Mouse (Mus musculus): ENCODE measurements at regions not wholly inside any gene's neighbourhood (a gene's known extent, or its start where the extent isn't known, plus 50 kb on each side); places are given as distances from the start of the nearest gene placed in this dataset.
"Not testable (repeated sequence)": the region's sequence is repeated elsewhere in the genome, so short reads cannot be mapped to it uniquely, and the experiment has no call there.

DNA sequence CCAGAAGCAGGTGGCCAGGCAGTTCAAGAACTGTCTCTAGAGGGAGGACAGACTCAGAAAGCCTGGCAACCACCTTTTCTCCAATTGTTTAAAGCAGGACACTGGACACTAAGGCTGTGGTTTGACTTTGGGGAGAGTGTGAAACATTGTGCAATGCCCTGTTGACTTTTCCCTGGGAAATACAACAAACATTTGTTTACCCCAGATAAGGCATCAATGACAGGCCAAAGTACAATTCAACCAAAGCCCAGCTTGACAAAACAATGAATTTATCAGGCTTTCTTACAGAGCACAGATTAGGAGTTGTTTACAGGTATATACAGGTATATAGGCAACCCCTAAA, 135.3 kb upstream of the Plxna2 start:
- Histone ChIP-seq H3K27ac (ENCODE audit: low read depth, low read length) (no peak overlapping the region), H3K9me3 (ENCODE audit: control insufficient read depth, low read length) (no peaks in the 10 kb centered on the region), H3K4me2 (ENCODE audit: low read depth, low read length, severe bottlenecking) (no peak overlapping the region), H3K9ac (ENCODE audit: low read length) (no peak overlapping the region), H3K4me1 (replicated peaks; ENCODE audit: control insufficient read depth, insufficient read depth, low read length) (no peaks in the 10 kb centered on the region), H3K4me3 (ENCODE audit: low read depth, low read length) (no peak overlapping the region), H3K36me3 (ENCODE audit: control insufficient read depth, insufficient read depth, low read length) (no peaks in the 10 kb centered on the region), H3K27me3 (ENCODE audit: control insufficient read depth, insufficient read depth, low read length) (no peaks in the 10 kb centered on the region)
- DNase-seq (ENCODE audit: low spot score) (no peak), ATAC-seq (replicated peaks; ENCODE audit: low FRiP score) (no peak)

DNA sequence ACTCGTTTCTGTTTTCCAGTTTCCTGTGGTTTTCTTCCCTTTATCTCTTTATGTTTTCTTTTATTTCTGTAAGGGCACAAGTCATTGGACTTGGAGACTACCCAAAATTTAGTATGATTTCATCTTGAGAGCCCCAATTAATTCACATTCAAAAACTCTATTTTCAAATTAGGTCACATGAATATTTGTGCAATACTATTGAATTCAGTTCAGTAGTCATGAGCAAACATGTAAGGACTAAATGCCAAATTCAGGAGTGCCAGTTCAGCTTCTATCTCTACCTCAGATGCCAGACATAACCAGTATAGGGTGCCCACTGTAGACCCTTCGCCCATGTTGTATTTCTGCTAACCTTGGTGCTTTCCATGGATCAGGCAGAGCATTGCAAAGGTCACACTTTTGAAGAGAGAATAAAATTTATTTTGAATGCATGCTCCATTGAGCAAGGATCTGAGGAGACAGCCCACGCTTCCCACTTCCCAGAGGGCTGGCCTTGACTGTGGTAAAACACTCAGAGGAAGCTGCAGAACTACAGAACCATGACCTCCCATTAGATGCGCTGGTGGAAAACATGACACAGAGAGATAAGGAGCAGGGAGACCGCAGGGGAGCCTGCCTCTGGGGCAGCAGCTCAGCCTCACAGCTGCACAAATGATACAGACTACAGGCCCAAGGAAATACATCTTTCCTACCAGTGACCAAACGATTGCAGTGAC, 135.9 kb upstream of the Plxna2 start:
- no peak overlapping the region for H3K4me2 ChIP-seq (ENCODE audit: low read depth, low read length, severe bottlenecking)
- no peak overlapping the region for H3K9ac ChIP-seq (ENCODE audit: low read length)
- no peak overlapping the region for H3K4me3 ChIP-seq (ENCODE audit: low read depth, low read length)
- WGBS = 83% methylated on average over 6 of the region's 6 CpGs
- ATAC-seq (replicated peaks; ENCODE audit: low FRiP score) = no peak
- no peak overlapping the region for H3K27ac ChIP-seq (ENCODE audit: low read depth, low read length)
- no peaks in the 10 kb centered on the region for H3K4me1 ChIP-seq (replicated peaks; ENCODE audit: control insufficient read depth, insufficient read depth, low read length)
- no peak for DNase-seq (ENCODE audit: low spot score)
- no peaks in the 10 kb centered on the region for H3K9me3 ChIP-seq (ENCODE audit: control insufficient read depth, low read length)
- H3K36me3 ChIP-seq (ENCODE audit: control insufficient read depth, insufficient read depth, low read length) = no peaks in the 10 kb centered on the region
- H3K27me3 ChIP-seq (ENCODE audit: control insufficient read depth, insufficient read depth, low read length) = no peaks in the 10 kb centered on the region

DNA sequence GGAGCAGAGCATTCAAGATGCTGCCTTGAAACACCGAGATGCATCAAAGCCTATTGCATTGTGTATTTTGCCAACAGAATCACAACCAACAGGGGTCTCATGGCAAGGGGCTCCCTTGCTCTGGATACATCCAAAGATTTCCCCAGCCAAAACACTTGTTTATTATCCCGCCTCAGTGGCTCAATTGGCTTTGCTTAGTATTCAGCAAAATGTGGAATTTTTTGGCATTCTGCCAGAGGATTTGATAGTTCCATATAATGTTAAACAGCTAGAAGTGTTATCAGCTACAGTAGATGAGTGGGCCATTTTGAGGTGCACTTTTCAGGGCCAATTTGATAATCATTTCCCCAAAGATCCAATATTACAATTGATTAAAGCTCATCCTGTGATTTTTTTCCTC, 146.7 kb upstream of the Plxna2 start:
- WGBS = 88% methylated on average over 2 of the region's 2 CpGs
- DNase-seq (ENCODE audit: low spot score); H3K4me2 ChIP-seq (ENCODE audit: low read depth, low read length, severe bottlenecking); H3K9ac ChIP-seq (ENCODE audit: low read length); ATAC-seq (replicated peaks; ENCODE audit: low FRiP score); H3K36me3 ChIP-seq (ENCODE audit: control insufficient read depth, insufficient read depth, low read length); H3K9me3 ChIP-seq (ENCODE audit: control insufficient read depth, low read length); H3K27me3 ChIP-seq (ENCODE audit: control insufficient read depth, insufficient read depth, low read length); H3K27ac ChIP-seq (ENCODE audit: low read depth, low read length); H3K4me3 ChIP-seq (ENCODE audit: low read depth, low read length); H3K4me1 ChIP-seq (replicated peaks; ENCODE audit: control insufficient read depth, insufficient read depth, low read length): not testable (repeated sequence)

DNA sequence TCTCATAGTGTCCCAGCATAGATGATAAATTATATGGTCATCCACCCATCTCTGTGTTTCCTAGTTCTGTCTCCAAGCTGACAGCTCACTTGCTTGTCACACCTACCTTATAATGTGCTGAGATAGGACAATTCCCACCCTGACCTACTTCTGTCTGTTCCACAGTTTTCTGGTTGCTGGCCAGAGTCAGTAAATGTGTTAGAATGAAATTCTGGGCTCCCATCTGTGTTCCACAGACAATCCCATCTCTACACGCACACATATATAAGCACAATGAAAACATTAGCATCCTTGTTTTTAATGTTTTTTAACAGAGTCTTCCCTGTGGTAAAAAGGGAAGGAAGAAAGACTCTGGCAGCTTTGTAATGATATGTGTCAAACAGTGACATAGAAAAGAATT, 165.5 kb upstream of the Plxna2 start:
- H3K9me3 ChIP-seq (ENCODE audit: control insufficient read depth, low read length) = no peaks in the 10 kb centered on the region
- WGBS = 76% methylated on average over 1 of the region's 1 CpGs

DNA sequence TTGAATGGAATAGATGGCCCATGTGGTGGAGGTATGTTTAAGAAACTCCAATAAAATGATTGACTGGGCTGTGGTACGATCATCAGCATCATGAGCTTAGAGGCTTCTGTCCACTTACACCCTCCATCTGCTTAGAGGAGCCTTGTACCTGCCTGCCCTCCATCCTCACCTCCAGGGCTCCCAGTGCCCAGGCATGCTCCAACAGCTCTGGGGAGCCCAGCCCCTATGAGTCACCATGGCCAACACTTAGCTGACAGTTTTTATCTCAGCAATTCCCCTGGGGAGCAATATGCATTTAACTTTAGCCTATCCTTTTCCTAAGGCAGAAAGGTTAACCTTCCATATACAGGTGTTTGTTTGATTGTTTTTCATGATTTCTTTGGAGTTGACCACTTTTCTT, 174.3 kb upstream of the Plxna2 start:
- WGBS = 93% methylated on average over 1 of the region's 1 CpGs
- Histone ChIP-seq H3K9me3 (ENCODE audit: control insufficient read depth, low read length) (no peaks in the 10 kb centered on the region), H3K4me2 (ENCODE audit: low read depth, low read length, severe bottlenecking) (no peak overlapping the region), H3K36me3 (ENCODE audit: control insufficient read depth, insufficient read depth, low read length) (no peaks in the 10 kb centered on the region), H3K9ac (ENCODE audit: low read length) (no peak overlapping the region), H3K27me3 (ENCODE audit: control insufficient read depth, insufficient read depth, low read length) (no peaks in the 10 kb centered on the region), H3K4me1 (replicated peaks; ENCODE audit: control insufficient read depth, insufficient read depth, low read length) (no peaks in the 10 kb centered on the region), H3K4me3 (ENCODE audit: low read depth, low read length) (no peak overlapping the region), H3K27ac (ENCODE audit: low read depth, low read length) (no peak overlapping the region)
- no peak for DNase-seq (ENCODE audit: low spot score)
- ATAC-seq (replicated peaks; ENCODE audit: low FRiP score) = no peak

More for the DNA sequence above, 165.5 kb upstream of the Plxna2 start:
- H3K4me1 ChIP-seq (replicated peaks; ENCODE audit: control insufficient read depth, insufficient read depth, low read length) = no peaks in the 10 kb centered on the region
- H3K27ac ChIP-seq (ENCODE audit: low read depth, low read length) = no peak overlapping the region
- H3K36me3 ChIP-seq (ENCODE audit: control insufficient read depth, insufficient read depth, low read length) = no peaks in the 10 kb centered on the region
- no peaks in the 10 kb centered on the region for H3K27me3 ChIP-seq (ENCODE audit: control insufficient read depth, insufficient read depth, low read length)
- no peak overlapping the region for H3K4me3 ChIP-seq (ENCODE audit: low read depth, low read length)
- H3K4me2 ChIP-seq (ENCODE audit: low read depth, low read length, severe bottlenecking) = no peak overlapping the region
- ATAC-seq (replicated peaks; ENCODE audit: low FRiP score) = no peak
- no peak for DNase-seq (ENCODE audit: low spot score)
- no peak overlapping the region for H3K9ac ChIP-seq (ENCODE audit: low read length)

DNA sequence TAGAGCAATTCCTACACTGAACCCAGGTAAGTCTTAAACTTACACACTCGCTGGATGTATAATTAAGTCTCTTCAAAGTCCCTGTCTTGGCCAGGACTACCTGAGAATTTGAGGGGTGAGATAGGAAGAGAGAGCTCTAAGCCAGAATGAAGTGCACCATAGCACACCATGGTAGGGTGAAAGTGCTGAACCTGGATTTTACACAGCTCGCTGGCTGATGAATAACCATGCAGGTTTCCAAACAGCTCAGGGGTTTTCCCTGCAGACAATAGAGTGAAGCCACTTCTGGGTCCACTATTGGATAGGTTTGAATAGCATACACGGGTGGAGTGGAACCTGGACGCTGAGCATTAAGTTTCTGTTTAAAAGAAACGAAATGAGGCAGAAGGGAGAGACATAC, 180.7 kb upstream of the Plxna2 start:
- H3K27ac ChIP-seq (ENCODE audit: low read depth, low read length) = no peak overlapping the region
- WGBS = 77% methylated on average over 5 of the region's 5 CpGs
- no peak overlapping the region for H3K4me3 ChIP-seq (ENCODE audit: low read depth, low read length)
- H3K9ac ChIP-seq (ENCODE audit: low read length) = no peak overlapping the region
- H3K9me3 ChIP-seq (ENCODE audit: control insufficient read depth, low read length) = no peaks in the 10 kb centered on the region
- H3K4me1 ChIP-seq (replicated peaks; ENCODE audit: control insufficient read depth, insufficient read depth, low read length) = no peaks in the 10 kb centered on the region
- H3K36me3 ChIP-seq (ENCODE audit: control insufficient read depth, insufficient read depth, low read length) = no peaks in the 10 kb centered on the region
- DNase-seq (ENCODE audit: low spot score) (no peak), ATAC-seq (replicated peaks; ENCODE audit: low FRiP score) (no peak)
- no peaks in the 10 kb centered on the region for H3K27me3 ChIP-seq (ENCODE audit: control insufficient read depth, insufficient read depth, low read length)
- H3K4me2 ChIP-seq (ENCODE audit: low read depth, low read length, severe bottlenecking) = no peak overlapping the region

DNA sequence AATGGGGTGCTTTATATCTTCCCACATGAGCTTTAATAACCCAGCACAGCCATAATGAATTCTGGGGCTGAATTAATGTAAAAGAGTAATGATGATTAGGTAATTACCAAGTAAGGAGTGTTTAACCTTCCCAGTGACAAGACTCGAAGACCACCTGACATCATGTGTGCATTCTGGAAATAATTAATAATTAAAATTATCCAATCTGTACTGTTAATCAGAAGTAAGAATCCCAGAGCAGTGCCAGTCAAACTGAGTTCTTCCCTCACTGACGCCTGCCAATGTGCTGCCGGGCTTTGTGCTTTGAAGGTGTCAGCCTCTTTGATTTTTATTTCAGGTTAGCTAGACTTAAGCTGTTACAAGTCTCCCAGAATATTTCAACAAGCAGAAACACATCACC, 183.0 kb upstream of the Plxna2 start:
- Histone ChIP-seq H3K4me2 (ENCODE audit: low read depth, low read length, severe bottlenecking) (no peak overlapping the region), H3K4me1 (replicated peaks; ENCODE audit: control insufficient read depth, insufficient read depth, low read length) (no peaks in the 10 kb centered on the region), H3K27ac (ENCODE audit: low read depth, low read length) (no peak overlapping the region), H3K4me3 (ENCODE audit: low read depth, low read length) (no peak overlapping the region), H3K36me3 (ENCODE audit: control insufficient read depth, insufficient read depth, low read length) (no peaks in the 10 kb centered on the region), H3K9ac (ENCODE audit: low read length) (no peak overlapping the region), H3K9me3 (ENCODE audit: control insufficient read depth, low read length) (no peaks in the 10 kb centered on the region), H3K27me3 (ENCODE audit: control insufficient read depth, insufficient read depth, low read length) (no peaks in the 10 kb centered on the region)
- WGBS = 62% methylated on average over 3 of the region's 3 CpGs
- no peak for DNase-seq (ENCODE audit: low spot score)
- no peak for ATAC-seq (replicated peaks; ENCODE audit: low FRiP score)

DNA sequence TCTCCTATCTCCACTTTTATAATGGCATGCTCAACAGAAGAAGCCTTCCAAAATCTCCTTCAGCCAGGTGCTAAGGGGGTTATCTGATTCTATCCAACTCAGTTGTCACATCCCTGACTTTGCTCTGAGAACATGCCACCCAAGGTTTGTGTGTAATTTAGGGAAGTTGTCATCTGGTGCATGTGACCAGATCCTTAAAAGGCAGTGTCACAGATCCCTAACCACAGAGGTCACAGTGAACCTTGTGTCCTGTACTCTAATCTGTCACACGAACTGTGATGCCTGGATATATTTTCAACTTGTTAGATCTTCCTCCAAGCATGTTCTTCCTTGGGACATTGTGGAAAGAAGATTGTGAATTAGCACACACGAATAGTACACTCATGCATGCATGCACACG, 189.4 kb upstream of the Plxna2 start:
- DNase-seq (ENCODE audit: low spot score) = no peak
- H3K27me3 ChIP-seq (ENCODE audit: control insufficient read depth, insufficient read depth, low read length) = no peaks in the 10 kb centered on the region
- H3K9ac ChIP-seq (ENCODE audit: low read length) = no peak overlapping the region
- no peak overlapping the region for H3K4me3 ChIP-seq (ENCODE audit: low read depth, low read length)
- no peak for ATAC-seq (replicated peaks; ENCODE audit: low FRiP score)
- no peak overlapping the region for H3K27ac ChIP-seq (ENCODE audit: low read depth, low read length)
- no peaks in the 10 kb centered on the region for H3K4me1 ChIP-seq (replicated peaks; ENCODE audit: control insufficient read depth, insufficient read depth, low read length)
- 77% methylated on average over 3 of the region's 3 CpGs for WGBS
- no peak overlapping the region for H3K4me2 ChIP-seq (ENCODE audit: low read depth, low read length, severe bottlenecking)
- H3K9me3 ChIP-seq (ENCODE audit: control insufficient read depth, low read length) = no peaks in the 10 kb centered on the region
- H3K36me3 ChIP-seq (ENCODE audit: control insufficient read depth, insufficient read depth, low read length) = no peaks in the 10 kb centered on the region

DNA sequence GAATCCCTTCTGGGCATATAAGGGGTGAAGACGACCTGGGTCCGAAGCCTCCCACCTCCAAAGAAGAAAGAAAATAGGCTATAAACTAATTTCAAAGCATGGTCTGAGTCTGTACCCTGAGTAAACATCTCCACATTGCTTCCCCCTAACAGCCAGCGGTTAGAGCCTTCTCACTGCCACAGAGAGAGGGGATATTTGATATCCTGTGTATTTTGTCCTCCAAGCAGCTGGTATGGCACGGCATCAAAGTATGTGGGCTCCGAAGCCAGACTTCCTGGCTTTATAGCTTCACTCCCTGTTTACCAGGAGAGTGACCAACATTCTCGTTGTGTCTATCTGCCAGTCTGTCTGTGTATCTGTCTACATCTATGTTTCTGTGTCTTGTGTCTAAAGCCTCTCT, 191.7 kb upstream of the Plxna2 start:
- Histone ChIP-seq H3K4me2 (ENCODE audit: low read depth, low read length, severe bottlenecking) (no peak overlapping the region), H3K4me1 (replicated peaks; ENCODE audit: control insufficient read depth, insufficient read depth, low read length) (no peaks in the 10 kb centered on the region), H3K36me3 (ENCODE audit: control insufficient read depth, insufficient read depth, low read length) (no peaks in the 10 kb centered on the region), H3K27me3 (ENCODE audit: control insufficient read depth, insufficient read depth, low read length) (no peaks in the 10 kb centered on the region), H3K9ac (ENCODE audit: low read length) (no peak overlapping the region), H3K9me3 (ENCODE audit: control insufficient read depth, low read length) (no peaks in the 10 kb centered on the region), H3K27ac (ENCODE audit: low read depth, low read length) (no peak overlapping the region), H3K4me3 (ENCODE audit: low read depth, low read length) (no peak overlapping the region)
- ATAC-seq (replicated peaks; ENCODE audit: low FRiP score) (no peak), DNase-seq (ENCODE audit: low spot score) (no peak)
- WGBS = 90% methylated on average over 6 of the region's 6 CpGs

All from forebrain, embryonic 11.5 days (tissue).